Mouse (Mus musculus) heart, adult 11 months (tissue): Measurements from ENCODE around the gene E130114P18Rik.

Experiments
- DNase-seq: peaks from one replicate; pipeline ENCODE4 v3.0.0; 2022

E130114P18Rik gene

DNA sequence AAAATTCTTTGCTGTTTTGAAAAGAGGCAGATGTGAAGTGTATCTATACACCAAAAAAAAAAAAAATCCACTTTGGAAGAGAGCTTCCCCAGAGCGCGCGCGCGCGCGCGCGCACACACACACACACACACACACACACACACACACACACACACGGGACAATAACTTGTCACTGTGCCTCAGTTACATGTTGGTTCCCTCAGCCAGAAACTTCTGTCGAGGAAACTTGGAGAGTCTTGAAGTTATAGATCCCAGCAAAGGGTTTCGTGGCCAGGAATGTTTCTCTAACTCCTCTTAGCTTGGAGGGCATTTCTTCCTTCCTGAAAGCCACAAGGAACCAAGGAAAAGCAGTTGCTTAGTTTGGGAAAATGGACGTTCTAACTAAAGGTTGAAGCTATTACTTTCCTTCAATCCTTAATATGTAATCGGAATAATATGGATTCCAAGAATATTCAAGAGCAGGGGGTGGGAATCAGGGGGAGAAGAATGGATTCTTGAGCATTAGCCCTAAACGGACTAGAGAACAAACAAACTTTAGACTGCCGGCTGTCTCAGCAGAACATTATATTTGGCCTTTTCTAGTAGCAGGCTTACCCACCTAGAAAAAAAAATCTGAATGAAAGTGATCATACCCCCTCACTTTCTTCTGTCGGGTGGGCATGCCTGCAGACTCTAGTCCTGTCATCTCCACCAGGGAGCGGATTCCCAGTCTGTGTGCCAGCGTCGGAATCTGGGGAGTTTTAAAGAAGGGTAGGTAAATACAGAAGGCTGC, 2.2 kb downstream of the E130114P18Rik start:
- peak; percentile 89 for DNase-seq

DNA sequence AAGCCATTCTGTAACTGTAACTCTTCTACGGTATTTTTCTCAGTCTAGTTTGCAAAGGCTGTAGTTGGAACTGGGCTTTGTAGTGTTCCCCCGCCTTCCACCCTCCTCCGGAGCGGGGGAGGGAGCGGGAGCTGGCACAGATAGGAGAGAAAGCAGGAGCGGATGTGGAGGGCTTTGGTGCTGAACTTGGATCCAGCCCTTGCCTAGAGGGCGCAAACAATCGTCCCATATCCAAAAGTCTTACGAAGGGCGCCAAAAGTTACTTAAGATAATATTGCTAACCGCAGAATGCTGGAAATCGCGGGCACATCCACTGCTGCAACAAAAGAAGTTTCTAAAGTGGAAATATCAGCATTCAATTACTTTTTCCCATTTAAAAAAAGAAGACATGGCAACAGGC, 2.8 kb downstream of the E130114P18Rik start:
- DNase-seq, result peak; percentile 99

DNA sequence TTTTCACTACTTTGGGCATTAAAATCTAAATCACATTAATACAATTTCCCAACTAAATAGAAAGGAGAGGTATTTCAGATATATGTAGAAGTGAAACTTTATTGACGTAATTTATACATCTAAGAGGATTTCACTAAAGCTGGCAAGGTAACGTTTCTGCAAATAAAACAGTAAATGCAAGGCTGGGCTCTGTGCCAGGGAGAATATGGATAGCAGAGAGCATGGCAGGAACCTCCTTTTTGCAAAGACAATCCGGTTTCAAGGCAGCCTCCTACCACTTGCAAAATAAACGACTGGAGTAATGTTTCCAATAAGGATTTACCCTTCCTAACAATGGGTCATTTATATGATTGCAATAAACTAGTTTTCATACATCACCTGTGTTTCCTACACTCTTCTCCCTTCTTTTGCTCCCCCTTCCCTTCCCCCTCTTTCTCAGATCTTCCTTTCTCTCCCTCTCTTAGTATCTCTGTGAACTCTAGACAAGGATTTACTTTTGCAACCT, 3.4 kb downstream of the E130114P18Rik start:
- DNase-seq, result peak; percentile 82

DNA sequence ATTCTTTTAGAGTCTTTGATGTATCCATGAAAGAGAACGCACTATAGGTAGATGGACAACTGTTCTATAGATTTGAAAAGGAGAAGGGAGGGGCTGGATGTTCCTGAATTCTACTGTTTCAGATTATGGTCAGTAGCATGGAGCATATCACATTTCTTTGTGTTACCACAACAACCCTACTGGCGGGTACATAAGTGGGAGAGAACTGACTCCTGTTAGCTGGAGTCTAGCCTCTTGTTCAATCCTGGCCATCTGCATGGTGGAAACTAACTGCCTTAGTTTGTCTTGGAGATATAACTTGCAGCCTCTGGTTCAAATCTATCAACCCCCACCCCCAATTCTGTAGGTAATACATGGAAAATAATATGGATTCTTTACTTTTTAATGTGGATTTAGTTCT, 4.1 kb downstream of the E130114P18Rik start:
- DNase-seq, result peak; percentile 83

DNA sequence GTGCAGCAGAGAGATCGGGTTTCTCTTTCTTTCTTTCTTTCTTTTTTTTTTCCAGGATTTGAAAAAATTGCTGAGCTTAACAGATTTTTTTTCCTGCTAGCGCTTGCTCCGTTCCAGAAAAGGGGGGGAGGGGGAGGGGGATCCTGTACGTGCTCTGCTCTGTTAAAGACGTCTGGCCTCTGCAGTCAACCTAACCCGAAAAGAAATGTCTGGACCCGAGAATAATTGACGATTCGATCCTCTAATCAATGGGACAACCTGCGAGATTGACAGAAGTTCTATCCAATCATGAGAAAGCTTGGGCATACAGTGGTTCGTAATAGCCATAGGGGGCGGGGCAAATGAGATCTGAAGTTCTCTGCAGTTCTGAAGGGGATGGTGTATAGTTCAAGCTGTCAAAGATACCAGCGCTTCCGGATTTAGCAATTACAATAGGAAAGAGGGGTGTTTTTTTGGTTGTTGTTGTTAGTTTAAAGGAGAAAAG, 4.7 kb downstream of the E130114P18Rik start:
- DNase-seq, result peak; percentile 100

DNA sequence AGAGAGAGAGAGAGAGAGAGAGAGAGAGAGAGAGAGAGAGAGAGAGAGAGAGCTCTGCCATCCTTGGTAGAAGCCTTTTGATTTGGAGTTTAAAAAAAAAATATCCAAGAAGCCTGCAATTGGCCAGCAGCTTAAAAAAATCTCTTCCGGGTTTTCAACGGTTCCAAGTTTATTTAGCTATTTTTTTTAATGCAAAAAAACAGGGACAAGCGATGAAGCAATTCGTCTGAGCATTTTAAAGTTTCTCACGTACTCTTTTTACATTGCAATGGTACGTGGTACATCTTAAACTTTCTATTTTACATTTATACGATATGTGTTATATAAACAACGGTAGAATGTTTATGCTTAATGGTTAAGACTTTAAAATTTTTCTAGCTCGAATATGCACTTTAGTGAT, 5.2 kb downstream of the E130114P18Rik start, which contains the start of gene Nfia:
TSS of gene Nfia (plus strand) at position 94 of the 400 bp plus-strand sequence.
- DNase-seq, result no peak

DNA sequence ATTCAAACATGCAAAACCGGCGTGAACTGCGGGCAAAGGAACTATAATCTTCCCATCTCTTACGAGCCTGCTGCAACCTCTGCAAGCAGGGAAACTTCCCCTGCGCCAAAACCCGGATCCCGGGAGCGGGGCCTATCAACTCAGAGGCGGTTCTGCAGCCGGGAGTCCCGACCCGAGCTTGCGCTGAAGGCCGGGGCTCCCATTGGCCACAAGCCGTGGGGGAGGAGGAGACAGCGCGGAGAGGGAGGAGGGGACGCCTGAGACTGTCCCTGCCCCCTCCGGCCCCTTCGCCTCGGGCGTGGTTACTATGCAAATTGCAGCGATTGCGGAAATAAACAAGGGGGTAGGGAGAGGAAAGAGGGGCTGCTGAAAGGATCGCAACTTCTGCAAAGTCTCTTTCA, 5.8 kb downstream of the E130114P18Rik start:
- DNase-seq, result peak; percentile 100

DNA sequence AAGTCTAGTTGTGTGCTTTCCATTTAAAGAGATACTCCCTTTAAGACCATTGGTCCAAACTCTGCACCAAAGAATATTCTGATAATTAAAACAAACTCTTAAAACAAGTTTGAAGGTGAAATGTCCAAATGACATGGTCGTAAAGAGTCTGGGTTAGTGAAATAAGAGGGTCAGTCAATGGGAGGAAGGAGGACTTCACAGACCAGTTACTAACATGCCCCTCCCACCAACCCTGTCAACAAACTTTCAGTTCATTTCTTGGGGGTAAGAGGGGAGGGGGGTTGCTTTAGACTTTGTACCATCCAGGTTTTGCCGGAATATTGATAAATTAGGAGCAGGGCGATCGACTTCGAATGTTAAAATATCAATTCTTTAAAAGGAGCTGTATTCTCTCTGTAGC, 6.5 kb downstream of the E130114P18Rik start:
- no peak for DNase-seq

DNA sequence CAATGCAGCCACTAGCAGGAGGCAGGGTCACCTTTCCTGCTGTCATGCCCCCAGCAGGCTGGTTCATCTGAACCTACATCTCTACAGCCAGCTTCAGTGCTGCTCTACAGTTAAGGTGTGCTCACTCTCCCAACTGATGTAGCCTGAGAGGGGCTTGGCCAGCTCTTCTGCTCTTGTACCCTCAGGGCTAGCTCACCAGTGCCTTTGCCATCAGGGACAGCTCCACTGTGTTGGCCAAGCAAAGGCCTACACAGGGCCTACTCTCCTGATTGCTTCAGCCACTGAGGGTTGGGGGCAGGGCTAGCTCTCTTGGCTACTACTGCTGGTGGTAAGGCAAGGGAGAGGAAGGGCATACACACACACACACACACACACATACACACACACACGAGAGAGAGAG, 8.0 kb downstream of the E130114P18Rik start:
- DNase-seq, result peak; percentile 85

DNA sequence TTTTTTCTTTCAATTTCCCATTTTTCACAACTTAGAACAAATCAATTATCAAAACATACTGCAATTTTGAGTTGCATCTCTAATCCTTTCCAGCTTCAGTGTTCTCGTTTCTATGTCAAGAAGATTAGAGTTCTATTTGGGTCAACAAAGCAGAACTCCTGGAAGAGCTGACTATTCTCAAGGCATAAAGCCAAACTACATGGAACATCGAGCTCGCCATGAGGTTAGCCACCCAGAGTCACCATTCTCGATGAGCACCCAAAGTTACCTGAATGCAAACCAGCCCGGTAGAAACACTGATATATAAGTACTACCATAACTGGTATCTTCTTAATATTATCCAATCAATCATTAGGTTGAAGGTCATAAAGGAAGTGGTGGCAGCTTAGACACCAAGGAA, 10.4 kb downstream of the E130114P18Rik start:
- peak; percentile 74 for DNase-seq

DNA sequence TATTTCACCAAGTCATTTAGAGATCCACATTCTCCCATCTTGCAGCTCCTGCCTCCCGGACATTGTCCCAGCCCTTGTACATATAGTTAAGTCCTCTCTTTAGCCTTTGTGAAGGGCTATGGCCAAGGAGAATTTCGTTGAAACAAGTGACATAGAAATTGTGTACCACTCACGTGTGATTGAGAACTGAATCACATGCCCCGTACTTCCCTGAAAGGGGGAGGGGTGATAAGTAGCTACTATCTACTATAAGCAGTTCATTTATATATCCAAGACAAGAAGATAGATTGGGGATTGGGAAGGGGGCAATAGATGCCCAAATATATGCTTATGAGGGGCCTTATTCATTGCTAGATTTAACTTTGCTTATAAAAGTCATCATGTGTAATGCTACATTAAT, 10.9 kb downstream of the E130114P18Rik start:
- peak; percentile 34 for DNase-seq

DNA sequence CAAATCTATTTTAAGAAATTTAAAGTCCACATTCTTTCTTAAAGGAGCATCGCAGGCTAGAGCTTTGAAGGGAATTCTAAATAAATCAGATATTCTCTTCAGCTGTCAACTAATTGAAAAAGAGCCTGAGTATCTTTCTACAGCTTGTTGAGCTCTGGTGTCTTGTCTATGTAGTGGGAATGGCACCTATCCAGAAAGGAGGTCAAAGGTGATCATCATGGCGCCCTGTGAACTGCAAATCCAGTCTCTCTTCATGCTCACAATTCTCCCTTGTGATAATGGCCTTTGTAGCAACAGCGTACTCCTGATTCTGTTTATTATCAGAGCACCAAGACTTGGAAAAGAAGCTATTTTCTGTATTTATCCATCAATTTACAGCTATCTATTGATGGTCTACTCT, 11.8 kb downstream of the E130114P18Rik start:
- peak; percentile 29 for DNase-seq

DNA sequence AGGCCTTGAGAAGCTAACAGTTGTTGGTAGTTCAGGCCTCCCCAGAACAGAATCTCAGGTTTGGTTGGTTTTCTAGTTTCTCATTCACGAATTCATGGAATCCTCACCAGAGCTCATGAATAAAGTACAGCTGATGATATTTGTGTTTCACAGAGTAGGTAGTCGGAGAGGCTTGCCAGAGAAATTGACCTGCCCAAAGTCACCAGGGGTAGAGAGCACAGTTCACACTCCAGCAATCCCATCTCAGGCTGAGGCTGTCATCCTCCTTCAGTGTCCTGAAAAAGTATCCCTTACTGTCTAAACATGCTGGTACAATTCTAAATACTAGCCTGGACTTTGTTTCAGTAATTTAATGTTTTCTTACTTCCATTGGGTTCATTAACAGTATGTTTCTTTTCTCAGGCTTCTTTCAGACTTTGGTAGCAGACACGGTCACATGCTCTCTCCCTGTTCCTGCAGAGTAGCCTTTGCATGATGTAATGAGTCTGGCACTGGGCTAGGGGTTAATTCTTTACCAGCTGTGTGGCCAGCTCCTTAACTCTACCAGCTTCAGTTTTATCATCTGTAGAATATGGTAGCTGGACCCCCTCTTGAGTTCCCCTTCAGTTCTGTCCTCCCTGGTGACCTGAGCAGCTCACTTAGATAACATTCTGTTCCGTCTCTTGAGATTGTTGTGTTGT, 12.4 kb downstream of the E130114P18Rik start:
- DNase-seq, result peak; percentile 87

DNA sequence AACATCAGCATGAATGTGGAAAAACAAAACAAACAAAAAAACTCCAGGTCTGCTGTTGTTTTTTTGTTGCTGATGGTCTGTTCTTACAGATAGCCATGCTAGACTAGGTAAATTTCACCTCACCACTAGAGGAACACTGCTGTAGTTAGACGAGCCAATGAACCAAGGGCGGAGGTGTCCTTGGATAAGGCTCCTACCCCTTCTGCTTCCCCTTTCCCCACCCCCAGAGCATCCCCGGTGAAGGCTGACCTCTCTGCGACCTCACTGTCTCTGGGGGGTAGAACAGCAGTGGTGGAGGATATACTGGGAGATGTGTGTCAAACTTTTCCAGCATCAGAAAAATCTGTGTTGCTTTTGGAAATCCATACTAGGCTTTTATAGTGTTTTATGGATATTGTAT, 13.3 kb downstream of the E130114P18Rik start:
- peak; percentile 85 for DNase-seq

DNA sequence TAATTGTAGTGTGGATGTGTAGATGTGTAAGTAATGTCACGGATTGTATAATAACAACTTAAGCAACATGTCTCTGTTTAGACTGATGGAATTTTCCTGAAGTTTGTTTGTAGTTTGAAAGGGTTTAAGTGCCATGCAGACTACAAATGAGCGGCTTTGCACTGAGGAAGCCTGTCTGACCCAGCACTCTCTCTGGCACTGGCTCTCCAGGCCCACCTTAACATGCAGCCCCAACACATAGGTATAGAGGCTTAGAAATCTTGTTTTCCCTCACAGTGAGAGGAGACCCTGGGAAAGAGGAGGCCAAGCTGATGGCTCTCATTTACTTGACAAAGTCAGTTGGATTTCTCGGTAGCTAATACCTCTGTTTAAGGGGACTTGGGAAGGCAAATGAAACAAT, 19.2 kb downstream of the E130114P18Rik start:
- DNase-seq, result peak; percentile 79

DNA sequence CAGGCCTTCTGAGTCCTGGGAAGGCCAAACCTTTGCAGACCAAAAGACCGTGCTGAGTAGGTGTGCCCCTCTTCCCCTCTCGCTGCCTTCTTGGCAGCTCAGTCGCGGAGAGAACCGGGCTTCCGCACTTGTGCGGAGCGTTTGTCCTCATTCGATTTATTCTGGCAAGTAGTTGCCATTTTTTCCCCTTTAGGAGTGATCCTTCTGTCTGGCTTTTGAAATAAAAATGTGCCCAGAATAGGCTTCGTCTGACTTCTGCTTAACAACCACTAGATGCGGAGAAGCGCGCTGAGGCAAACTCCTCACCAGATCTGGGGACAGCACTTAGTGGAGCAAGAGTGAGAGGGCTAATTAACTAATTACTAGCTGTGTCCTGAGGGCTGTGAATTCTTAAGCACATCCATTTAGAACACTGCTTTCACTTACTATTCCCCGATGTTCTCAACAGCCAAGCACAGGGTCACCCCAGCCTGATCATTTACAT, 19.9 kb downstream of the E130114P18Rik start:
- peak; percentile 95 for DNase-seq

DNA sequence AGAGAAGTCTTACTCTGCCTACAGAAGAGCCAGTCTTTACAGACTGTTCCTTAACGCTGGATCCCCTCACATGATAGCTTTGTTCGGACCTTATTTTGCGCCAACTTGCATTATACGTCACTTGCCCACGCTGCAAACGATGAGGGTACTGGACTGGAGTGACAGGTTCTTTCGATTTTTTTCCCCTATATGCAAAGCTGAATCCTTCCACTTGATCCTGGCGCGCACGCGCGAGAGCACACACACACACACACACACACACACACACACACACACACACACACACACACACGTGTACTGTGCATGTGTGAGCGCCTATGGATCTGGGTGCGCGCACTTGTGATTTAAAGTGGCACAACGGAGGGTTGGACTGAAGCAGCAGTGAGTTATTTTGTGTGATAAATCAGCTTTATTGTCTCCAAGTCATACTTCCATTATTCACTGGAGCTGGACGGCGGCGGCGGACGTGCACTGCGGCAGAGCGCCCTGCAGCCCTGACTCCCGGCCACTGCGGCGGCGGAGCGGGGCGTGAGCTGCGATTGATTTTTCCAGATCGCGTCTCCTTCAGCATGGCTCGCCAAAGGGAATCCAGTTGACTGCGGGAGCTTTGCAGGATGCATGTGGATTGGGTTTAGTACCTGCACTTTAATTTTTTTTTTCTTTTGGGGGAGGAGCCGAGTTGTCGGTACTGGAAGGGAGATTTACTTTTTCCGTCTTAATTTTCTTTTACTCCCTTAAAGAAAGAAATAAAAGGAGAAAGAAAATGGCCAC, 20.5 kb downstream of the E130114P18Rik start:
- DNase-seq, result peak; percentile 96

DNA sequence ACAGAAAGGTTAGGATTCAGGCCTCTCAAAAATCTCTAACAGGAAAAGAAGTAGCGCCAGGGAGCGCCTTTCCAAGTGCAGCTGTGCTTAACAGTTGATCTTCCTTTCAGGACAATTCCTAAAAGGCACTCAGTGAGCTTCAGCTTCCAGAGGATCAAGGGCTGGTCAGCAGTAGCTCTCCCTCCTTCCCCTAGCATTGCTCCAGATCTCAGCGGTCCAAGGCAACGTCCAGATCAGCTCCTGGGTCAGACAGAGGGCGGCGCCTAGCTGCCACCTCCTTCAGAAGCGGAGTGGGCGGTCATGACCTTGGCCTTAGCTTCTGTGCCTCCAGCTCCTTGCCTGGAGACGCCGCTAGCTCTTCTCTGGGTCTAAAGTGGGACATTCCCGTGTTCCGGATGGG, 23.6 kb downstream of the E130114P18Rik start:
- peak; percentile 98 for DNase-seq

DNA sequence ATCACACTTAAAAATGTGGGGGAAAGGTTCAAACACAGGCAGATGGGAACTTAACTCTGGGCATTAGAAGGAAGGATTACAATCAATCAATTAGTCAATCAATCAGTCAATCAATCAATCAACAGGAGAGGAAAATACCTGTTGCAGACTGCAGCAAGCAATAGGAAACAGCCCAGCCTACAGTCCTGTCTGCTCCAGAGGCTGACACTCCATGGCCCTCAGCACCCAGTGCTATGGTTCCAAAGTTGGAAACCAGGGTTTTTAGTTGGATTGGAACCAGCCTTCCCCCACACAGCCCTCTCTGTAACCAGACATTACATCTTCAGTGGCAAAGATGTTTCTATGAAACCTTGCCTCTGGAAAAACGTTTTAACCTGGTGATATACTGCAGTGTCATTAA, 24.4 kb downstream of the E130114P18Rik start:
- DNase-seq, result peak; percentile 86

DNA sequence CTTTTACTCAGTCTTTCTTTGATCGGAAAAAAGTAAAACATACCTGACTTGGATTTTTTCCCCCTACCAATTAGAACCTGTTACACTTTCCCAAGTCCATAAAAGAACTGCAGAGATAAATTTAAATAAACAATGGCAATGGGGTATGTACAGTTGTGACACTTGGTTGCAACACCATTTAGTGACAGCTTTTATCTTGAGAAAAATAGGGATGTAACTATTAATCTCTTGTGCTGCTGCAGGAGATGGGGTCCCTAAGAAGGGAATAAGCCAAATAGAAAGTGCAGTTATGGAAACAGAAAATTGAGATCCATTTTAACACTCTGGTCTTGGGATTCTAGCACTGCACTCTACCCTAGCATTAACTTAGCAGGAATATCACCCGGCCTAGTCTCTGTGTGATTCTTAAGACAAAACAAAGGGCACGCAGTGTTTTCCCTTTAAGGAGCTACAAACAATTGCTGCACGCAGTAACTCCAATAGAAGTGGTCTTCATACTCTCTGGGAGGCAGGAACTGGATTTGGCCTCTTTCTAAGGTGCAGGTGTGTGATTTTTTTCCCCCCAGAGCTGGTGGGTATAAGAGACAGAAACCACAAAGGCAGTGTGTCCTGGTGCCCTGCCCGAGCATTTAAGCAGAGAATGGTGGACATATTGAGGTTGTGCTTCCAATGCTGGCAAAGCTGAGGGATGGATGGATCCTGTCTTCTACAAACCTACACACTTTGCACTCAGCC, 25.4 kb downstream of the E130114P18Rik start:
- peak; percentile 81 for DNase-seq

DNA sequence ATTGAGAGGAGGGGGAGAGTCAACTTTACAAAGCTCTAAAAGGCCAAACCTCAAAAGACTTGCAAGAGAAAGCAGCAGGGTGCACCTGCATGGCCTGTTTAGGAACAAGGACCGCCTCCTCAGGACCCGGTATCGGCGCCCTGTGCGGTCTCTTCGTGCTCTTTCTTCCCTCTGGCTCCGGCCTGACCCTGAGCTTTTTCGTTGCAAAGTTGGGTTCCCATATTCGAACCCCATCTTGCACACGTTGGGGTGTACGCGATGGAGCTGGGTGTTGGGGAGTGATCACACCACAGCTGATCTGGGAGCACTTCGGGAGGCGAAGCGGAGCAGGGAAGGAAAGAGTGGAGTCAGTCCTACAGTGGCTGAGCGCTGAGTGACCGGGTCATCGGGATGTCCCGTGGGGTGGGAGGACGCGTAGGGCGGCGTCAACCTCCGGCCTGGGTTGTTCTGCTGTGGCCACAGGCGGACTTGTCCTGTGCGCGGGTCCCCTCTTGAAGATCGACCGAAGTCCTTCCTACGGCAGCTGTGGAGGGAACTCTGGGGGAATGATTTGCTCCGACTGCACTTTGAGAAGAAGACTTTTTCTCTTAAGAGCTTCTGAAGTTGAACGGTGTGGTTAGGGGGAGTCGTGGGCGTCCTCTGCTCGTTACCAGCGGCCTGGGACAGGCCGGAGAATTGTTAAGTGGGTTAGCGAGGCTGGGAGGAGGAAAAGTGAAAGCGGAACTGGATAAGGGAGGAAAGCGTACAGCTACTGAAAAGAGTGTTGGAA, 26.2 kb downstream of the E130114P18Rik start:
- peak; percentile 99 for DNase-seq
